Mouse (Mus musculus) embryonic fibroblast, embryonic 13.5 days (primary cell): ENCODE data around the gene Ndufa13.

Source experiments
- CTCF ChIP-seq: IDR thresholded peaks from 2 replicates; pipeline ENCODE4 v1.5.1; 2011; ENCODE audit warnings: mild to moderate bottlenecking, control low read depth, low read length, moderate library complexity, borderline replicate concordance; ENCODE audit not compliant: insufficient read depth
- POLR2A ChIP-seq: IDR thresholded peaks from 2 replicates; pipeline ENCODE4 v1.6.1; 2011; ENCODE audit warnings: low read depth, mild to moderate bottlenecking, control low read depth, low read length, moderate library complexity

- TF ChIP-seq POLR2A (no peak), CTCF (no peak)
Observed at GRCm38 (mm10) chr8:69882833-69883600, 19.3 kb downstream of the Ndufa13 start.
